Mouse (Mus musculus): ENCODE data around the gene Cpped1.

Cpped1 gene

GRCm38 (mm10) chr16:11774321-11774720 is 134.9 kb downstream of the Cpped1 start:
- no peak for DNase-seq (ENCODE audit: low spot score in 2 of 2)

GRCm38 (mm10) chr16:11772318-11772717 is 136.9 kb downstream of the Cpped1 start:
- no peak for DNase-seq (ENCODE audit: low spot score in 2 of 2)

- no peak for DNase-seq (ENCODE audit: low spot score in 2 of 2)
Observed at GRCm38 (mm10) chr16:11757951-11758350, 151.3 kb downstream of the Cpped1 start.

- DNase-seq (ENCODE audit: low spot score in 2 of 2), result no peak
Observed at GRCm38 (mm10) chr16:11757471-11757870, 151.8 kb downstream of the Cpped1 start.

DNA sequence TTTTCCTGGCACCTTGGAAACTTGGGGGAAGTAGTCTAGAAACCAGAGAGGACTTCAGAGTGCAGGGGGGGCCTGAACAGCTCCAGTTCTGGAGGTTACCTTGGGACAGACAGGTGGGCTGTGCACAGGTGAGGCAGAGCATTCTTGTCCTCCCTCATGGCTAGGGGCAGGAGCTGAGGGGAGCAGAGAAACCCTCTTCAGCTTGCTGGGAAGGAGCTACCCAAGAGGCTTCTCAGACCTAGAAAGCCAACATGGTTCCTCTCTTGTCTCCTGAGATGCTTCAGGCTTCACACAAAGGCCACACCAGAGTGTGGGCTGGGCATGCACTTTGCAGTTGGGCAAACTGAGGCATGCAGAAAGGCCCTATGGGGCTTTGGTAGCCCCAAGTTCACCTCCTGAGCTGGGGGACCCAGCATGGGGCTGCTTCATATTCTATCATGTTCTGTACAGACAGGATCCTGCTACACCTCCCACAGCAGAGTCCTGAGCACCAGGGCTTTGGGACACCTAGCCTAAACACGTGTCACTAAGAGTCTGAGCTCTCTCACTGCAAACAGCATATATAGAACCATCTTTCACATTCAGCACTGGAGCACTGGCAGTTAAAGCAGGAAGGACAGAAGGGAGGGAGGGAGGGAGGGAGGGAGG is 152.5 kb downstream of the Cpped1 start:
- no peak for DNase-seq (ENCODE audit: low spot score in 2 of 2)

GRCm38 (mm10) chr16:11755281-11756066 is 153.8 kb downstream of the Cpped1 start:
- DNase-seq (ENCODE audit: low spot score in 2 of 2), result no peak

GRCm38 (mm10) chr16:11754136-11754535 is 155.1 kb downstream of the Cpped1 start:
- DNase-seq (ENCODE audit: low spot score in 2 of 2), result no peak

All from frontal cortex, postnatal 10 days (tissue).